Mouse (Mus musculus): ENCODE results near the gene Clca2.

Clca2 gene

DNA sequence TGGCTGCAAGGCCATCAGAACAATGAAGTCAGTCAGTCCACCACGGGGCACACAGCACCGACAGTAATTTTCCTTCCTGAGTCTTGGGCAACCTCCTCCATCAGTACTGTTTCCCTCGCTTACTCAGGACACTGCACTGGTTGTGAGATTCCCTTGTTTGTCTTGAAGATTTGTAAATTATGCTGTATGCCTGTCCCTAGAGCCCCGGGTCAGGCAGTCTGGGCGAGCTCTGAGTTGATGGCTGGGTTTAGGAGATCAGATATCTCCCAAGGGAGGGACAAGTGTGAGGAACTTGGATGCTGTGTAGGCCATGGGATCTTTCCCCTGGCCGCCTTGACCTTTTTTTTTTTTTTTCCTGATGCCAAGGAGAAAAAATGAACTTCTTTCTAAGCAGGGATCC lies at the start of gene Clca2:
Gene Clca2 (minus strand): TSS at position 153 of the 400 bp plus-strand sequence.
- no peak for DNase-seq (ENCODE audit: low spot score)

GRCm38 (mm10) chr3:145147952-145148351 lies 48.7 kb upstream of the Clca2 start:
- no peak for DNase-seq (ENCODE audit: low spot score)

GRCm38 (mm10) chr3:145147483-145147882 lies 48.2 kb upstream of the Clca2 start:
- no peak for DNase-seq (ENCODE audit: low spot score)

GRCm38 (mm10) chr3:145146871-145147270 lies 47.6 kb upstream of the Clca2 start:
- no peak for DNase-seq (ENCODE audit: low spot score)

GRCm38 (mm10) chr3:145143856-145144255 lies 44.6 kb upstream of the Clca2 start:
- peak; percentile 58 for DNase-seq (ENCODE audit: low spot score)

DNA sequence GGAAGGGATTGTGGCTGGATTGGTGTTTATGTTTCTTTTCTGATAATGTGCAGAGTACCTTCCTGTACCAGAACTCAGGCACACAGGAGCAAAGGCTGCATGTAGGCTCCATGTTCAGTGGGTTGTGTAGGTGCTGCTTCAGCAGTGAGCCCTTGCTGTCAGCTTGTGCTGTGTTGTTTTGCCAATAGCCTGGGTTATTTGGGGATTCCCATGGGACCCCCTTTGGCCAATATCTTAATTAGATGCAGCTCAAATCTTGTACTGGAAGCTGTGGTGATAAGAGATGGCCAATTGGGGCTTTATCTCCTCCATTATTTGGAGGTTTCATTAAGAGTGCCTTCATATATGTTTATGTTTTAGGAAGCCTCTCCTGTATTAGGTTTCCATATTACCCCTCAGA lies 43.7 kb upstream of the Clca2 start:
- DNase-seq (ENCODE audit: low spot score): no peak

- DNase-seq (ENCODE audit: low spot score): no peak
These were observed 41.0 kb upstream of the Clca2 start for GRCm38 (mm10) chr3:145140236-145140635.

DNA sequence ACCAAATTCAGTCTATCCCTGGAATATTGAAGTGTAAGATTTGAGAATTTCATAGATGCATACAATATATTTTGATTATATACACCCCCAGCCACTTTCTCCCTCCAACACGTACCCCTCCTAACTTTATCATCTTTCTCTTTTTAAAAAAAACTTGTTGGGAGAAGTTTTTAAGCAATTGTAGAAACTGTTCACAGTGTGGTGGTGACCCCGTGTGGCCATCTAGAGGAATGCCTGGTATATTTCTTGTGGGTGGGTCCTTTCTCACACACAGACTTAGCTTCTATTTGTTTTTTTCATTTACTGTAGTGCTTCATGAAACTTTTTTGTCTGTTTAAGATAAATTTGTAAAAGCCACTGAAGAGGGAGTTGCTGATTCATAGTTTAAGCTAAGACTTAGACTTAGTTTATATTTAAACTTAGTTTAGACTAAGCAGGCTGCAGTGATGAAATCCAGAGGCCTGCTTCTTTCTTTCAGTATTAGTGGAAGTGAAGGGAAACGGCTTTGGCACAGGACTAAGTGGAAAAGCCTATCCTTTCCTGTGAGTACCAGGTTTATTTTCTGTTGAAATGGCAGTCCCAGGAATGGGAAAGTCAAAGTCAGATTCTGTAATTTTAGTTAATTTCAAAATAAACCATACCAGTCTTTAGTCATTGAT lies 32.1 kb upstream of the Clca2 start:
- DNase-seq (ENCODE audit: low spot score): peak; percentile 73

GRCm38 (mm10) chr3:145129356-145129755 lies 30.1 kb upstream of the Clca2 start:
- peak; percentile 62 for DNase-seq (ENCODE audit: low spot score)

- no peak for DNase-seq (ENCODE audit: low spot score)
These were observed 27.4 kb upstream of the Clca2 start for GRCm38 (mm10) chr3:145126618-145127017.

DNA sequence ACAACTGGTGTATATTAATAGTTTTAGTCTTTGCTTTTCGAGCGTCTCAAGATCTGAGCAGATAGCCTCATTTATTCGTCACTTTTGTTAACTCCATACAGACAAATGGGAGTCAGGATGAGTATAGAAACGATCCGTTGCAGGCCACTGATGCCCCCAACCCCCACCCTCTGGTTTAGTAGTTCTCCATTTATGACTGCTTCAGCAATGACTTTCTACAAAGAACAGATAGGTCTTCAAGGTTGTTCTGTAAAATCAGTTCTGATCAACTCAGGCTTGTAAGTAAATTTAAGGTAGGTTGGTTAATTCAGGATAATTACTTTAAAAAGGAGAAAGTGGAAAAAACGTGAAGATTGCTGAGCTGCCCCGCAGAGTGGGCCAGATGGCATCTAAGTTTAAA lies 20.2 kb upstream of the Clca2 start:
- DNase-seq (ENCODE audit: low spot score): no peak

DNA sequence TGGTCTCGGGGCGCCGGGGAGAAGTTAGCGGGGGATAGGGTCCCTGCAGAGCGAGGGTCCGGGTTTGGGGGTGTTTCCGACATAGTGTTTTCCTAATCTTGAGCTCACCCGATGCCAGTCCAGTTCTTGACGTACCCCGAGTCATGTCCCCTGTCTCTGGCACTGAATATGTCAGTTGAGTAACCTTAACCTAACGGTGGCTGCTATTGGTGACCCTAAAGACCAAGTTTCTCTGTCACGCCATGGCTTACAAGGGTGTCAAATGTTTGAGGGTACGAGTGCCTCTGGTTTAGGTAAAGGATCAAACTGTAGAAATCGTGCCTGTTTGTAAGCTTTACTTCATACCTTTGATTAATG lies 19.7 kb upstream of the Clca2 start:
- DNase-seq (ENCODE audit: low spot score): no peak

GRCm38 (mm10) chr3:145118254-145119001 lies 19.2 kb upstream of the Clca2 start, which contains the start of gene Odf2l:
Odf2l (plus strand) TSS chr3:145118588.
- DNase-seq (ENCODE audit: low spot score): peak; percentile 98

DNA sequence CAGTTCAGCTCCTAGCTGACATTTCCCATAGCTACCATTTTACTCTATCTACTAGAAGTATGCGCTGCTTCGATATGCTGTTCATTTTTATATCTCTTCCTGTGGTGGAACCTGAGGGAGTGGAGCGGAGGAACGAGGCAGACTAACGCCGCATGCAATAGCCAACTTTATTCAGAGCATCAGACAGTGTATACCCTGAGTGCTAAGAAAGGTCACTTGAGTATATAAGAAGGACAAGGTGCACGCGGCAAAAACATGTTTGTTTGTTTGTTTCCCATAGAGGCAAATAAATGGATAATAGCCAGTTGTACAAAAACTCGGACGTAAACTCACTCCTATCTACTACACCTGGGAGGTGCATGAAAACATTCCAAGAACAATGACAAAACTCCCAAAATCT lies 18.4 kb upstream of the Clca2 start:
- DNase-seq (ENCODE audit: low spot score): no peak

GRCm38 (mm10) chr3:145115169-145115568 lies 15.9 kb upstream of the Clca2 start:
- no peak for DNase-seq (ENCODE audit: low spot score)

GRCm38 (mm10) chr3:145105773-145106504 lies 6.7 kb upstream of the Clca2 start:
- no peak for DNase-seq (ENCODE audit: low spot score)

GRCm38 (mm10) chr3:145105076-145105772 lies 6.0 kb upstream of the Clca2 start:
- no peak for DNase-seq (ENCODE audit: low spot score)

GRCm38 (mm10) chr3:145103770-145104169 lies 4.5 kb upstream of the Clca2 start:
- DNase-seq (ENCODE audit: low spot score): no peak

DNA sequence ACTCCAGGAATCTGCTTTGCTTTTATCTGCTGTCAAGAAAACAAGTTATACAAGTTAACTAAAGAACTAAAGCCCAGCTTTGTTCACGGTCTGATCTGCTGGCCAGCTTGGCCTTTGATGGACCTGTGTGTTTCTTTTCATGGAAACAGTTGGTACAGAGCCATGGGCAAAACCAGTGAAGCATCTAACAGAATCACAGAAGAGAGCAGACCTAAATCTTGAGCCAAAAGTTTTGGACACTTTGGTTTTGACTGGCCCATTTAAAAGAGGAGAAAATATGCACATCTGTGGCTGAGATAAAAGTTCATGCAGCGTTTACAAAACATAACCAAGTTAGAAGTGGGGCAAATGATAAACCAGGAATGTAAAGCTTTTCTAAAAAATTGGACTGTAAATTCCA lies 4.1 kb upstream of the Clca2 start:
- no peak for DNase-seq (ENCODE audit: low spot score)

- no peak for DNase-seq (ENCODE audit: low spot score)
These were observed 2.8 kb upstream of the Clca2 start for GRCm38 (mm10) chr3:145101891-145102555.

DNA sequence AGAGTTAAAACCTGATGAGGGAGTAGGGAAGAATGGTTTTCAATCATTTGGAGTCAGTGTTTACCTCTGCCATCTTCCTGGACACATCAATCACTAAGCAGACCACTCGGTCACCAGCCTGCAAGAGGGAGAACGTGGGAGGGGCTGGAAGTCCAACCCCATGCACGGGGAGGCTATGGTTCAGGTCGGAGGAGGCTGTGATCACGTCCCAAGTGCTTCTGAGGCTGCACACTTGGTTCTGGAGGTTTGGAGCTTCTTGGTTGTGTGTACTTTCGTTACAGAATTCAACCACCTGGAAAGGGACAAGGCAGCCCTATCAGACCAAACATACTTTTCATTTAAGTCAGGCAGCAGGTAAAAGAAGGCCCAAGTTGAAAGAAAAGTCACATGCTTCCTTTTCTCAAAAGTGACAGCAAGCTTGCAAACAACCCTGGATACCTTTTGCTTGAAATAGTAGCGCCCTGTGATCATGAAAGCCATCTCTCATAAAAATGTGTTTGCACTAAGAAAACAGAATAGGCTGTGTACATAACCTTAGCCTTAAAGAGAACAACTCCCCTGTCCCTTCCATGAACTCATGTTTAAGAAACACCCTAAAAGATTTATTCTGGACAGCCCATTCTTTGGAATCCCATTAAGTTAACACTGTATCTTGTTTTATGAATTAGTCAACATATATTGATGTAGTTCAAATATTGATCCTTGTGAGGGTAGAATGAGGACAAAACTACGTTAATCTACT lies 11.2 kb downstream of the Clca2 start:
- no peak for DNase-seq (ENCODE audit: low spot score)

Measured in retina, embryonic 14.5 days (tissue).